Mouse (Mus musculus) small intestine, adult 10 weeks (tissue): ENCODE data around the gene Smap1. TPM values are rescaled to one million over a fixed set of nuclear protein-coding genes. Genes with fewer than 3 reads are reported as not detected.

ENCODE experiments used
- polyA plus RNA-seq: library from polyadenylated mRNA; stranded (reverse); fragments of 350-450 nt; fragmentation: Illumina TruSeq; extraction: RNeasy Lipid Tissue Mini Kit (QIAGEN cat#74804); gene quantifications from one replicate; pipeline ENCODE4 v1.2.3, GENCODE M21; 2014; ENCODE audit warnings: low replicate concordance

Gene Smap1
- 205 TPM for polyA plus RNA-seq

GRCm38 (mm10) chr1:23921711-23922529 lies at the start of gene Smap1:
Gene Smap1, minus strand, starts transcription at chr1:23922317.

Other genes starting within 250 kb of the Smap1 start
- not detected for gene B3gat2, start 160.6 kb downstream of the Smap1 start, polyA plus RNA-seq
- gene Sdhaf4, start 83.3 kb upstream of the Smap1 start, polyA plus RNA-seq = 22.4 TPM
- 209 TPM for gene Fam135a, start 178.0 kb upstream of the Smap1 start, polyA plus RNA-seq